In the genomic region with DNA sequence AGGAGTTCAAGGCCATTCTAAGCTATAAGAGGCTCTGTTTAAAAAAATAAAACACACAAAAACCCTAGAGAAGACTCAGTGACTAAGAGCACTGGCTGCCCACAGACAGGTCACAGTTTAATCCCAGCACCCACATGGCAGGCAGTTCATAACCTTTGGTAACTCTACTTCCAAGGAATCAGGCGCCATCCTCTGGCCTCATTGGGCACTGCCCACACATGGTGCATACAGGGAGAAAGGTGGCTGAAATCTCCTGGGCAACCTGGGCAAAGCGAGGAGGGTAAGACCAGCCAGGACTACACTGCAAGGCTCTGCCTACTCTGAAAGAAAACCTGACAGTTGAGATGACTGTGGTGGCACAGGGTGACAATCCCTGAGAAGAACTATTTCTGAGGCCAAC, we compare ENCODE assay signal across 23 mouse cellular contexts. TPM values are rescaled to one million over a fixed set of nuclear protein-coding genes. Genes with fewer than 3 reads are reported as not detected.
A peak's percentile ranks its signal among the peaks of the same experiment; 100 is the strongest.
DNase-seq lines count a peak whose midpoint lies in the region; ATAC-seq and TF ChIP-seq lines count a peak whose summit lies in the region.
"Had no signal": no experiment of that assay in that cellular context is flagged by ENCODE, and none has a peak within 500 bp of the region (broad histone marks: within the 10 kb centered on the region; RNA-seq: fewer than 3 reads in every experiment).

No protein-coding gene starts in this region.

- H3K4me3 ChIP-seq in intestine, embryonic 14.5 days (ENCODE audit: low read depth, low read length) = no peak overlapping the region
- H3K4me3 ChIP-seq in intestine, embryonic 15.5 days (replicated peaks) = no peak overlapping the region
- no peak overlapping the region for H3K4me3 ChIP-seq in liver, postnatal 0 days (ENCODE audit: low read depth, low read length)
- H3K4me3 ChIP-seq in liver, embryonic 12.5 days = no peak overlapping the region
- no peak overlapping the region for H3K4me3 ChIP-seq in midbrain, embryonic 13.5 days (replicated peaks)
- H3K4me3 ChIP-seq in limb, embryonic 10.5 days = no peak overlapping the region
- H3K4me3 ChIP-seq: forebrain, embryonic 13.5 days; hindbrain, embryonic 13.5 days; limb, embryonic 12.5 days; megakaryocyte, embryonic 14.5 days; stomach, embryonic 15.5 days had no signal

- H3K27ac ChIP-seq in intestine, embryonic 14.5 days (ENCODE audit: low read depth) = no peak overlapping the region
- no peak overlapping the region for H3K27ac ChIP-seq in intestine, embryonic 15.5 days
- H3K27ac ChIP-seq in liver, postnatal 0 days (ENCODE audit: low read depth) = no peak overlapping the region
- H3K27ac ChIP-seq in liver, embryonic 12.5 days = no peak overlapping the region
- H3K27ac ChIP-seq in midbrain, embryonic 13.5 days = no peak overlapping the region
- no peak overlapping the region for H3K27ac ChIP-seq in limb, embryonic 10.5 days
- H3K27ac ChIP-seq: forebrain, embryonic 13.5 days; hindbrain, embryonic 13.5 days; limb, embryonic 12.5 days; stomach, embryonic 15.5 days had no signal

- TF ChIP-seq POLR2A in brain, embryonic 14.5 days (IDR thresholded peaks at IDR 0.05; ENCODE audit: borderline replicate concordance, extremely low read depth, insufficient read depth, insufficient read length, poor library complexity, severe bottlenecking) = no peak

- DNase-seq in intestine, embryonic 14.5 days (ENCODE audit: low spot score) = no peak
- no peak for DNase-seq in liver, postnatal 0 days
- DNase-seq in A20 (ENCODE audit: low read depth, low spot score) = peak; percentile 12
- DNase-seq in brain, embryonic 14.5 days (ENCODE audit: low read depth) = no peak
- no peak for DNase-seq in limb, embryonic 10.5 days (ENCODE audit: low spot score)
- DNase-seq: adrenal gland, adult 2 months; cerebellum, adult 11 months; cerebellum, postnatal 14 days; gastrocnemius, postnatal 36 days; heart, postnatal 14 days; right cerebral cortex, adult 18-20 months had no signal

- no peaks in the 10 kb centered on the region for H3K27me3 ChIP-seq in intestine, embryonic 14.5 days (replicated peaks; ENCODE audit: control insufficient read depth, insufficient read depth, low read length)
- H3K27me3 ChIP-seq in intestine, embryonic 15.5 days (replicated peaks) = no peaks in the 10 kb centered on the region
- no peaks in the 10 kb centered on the region for H3K27me3 ChIP-seq in liver, postnatal 0 days (ENCODE audit: insufficient read depth, low read length)
- no peaks in the 10 kb centered on the region for H3K27me3 ChIP-seq in liver, embryonic 12.5 days (replicated peaks)
- no peaks in the 10 kb centered on the region for H3K27me3 ChIP-seq in midbrain, embryonic 13.5 days
- no peaks in the 10 kb centered on the region for H3K27me3 ChIP-seq in limb, embryonic 10.5 days (ENCODE audit: low read depth, poor library complexity, severe bottlenecking)
- H3K27me3 ChIP-seq: forebrain, embryonic 13.5 days; hindbrain, embryonic 13.5 days; limb, embryonic 12.5 days; stomach, embryonic 15.5 days had no signal

- H3K9me3 ChIP-seq in intestine, embryonic 14.5 days (ENCODE audit: control insufficient read depth, low read length) = no peaks in the 10 kb centered on the region
- no peaks in the 10 kb centered on the region for H3K9me3 ChIP-seq in intestine, embryonic 15.5 days
- no peaks in the 10 kb centered on the region for H3K9me3 ChIP-seq in liver, postnatal 0 days (ENCODE audit: low read length)
- no peaks in the 10 kb centered on the region for H3K9me3 ChIP-seq in liver, embryonic 12.5 days (replicated peaks)
- H3K9me3 ChIP-seq in midbrain, embryonic 13.5 days = no peaks in the 10 kb centered on the region
- H3K9me3 ChIP-seq in limb, embryonic 10.5 days (replicated peaks) = no peaks in the 10 kb centered on the region
- H3K9me3 ChIP-seq: forebrain, embryonic 13.5 days; hindbrain, embryonic 13.5 days; limb, embryonic 12.5 days; megakaryocyte, embryonic 14.5 days; stomach, embryonic 15.5 days had no signal

- TF ChIP-seq EP300 in liver, postnatal 0 days (IDR thresholded peaks at IDR 0.05; ENCODE audit: low read depth) = no peak

- WGBS in intestine, embryonic 14.5 days = 99% methylated on average over 2 of the region's 2 CpGs
- 91% methylated on average over 2 of the region's 2 CpGs for WGBS in intestine, embryonic 15.5 days
- 88% methylated on average over 2 of the region's 2 CpGs for whole genome bisulfite sequencing in liver, postnatal 0 days (ENCODE audit: insufficient replicate concordance)
- WGBS in liver, embryonic 12.5 days (ENCODE audit: insufficient replicate concordance) = 80% methylated on average over 2 of the region's 2 CpGs
- 91% methylated on average over 2 of the region's 2 CpGs for WGBS in midbrain, embryonic 13.5 days
- WGBS in limb, embryonic 10.5 days = 88% methylated on average over 2 of the region's 2 CpGs

- H3K36me3 ChIP-seq in intestine, embryonic 14.5 days (ENCODE audit: control insufficient read depth, insufficient read depth, low read length) = peaks cover 90% of the 10 kb centered on the region
- peaks cover 44% of the 10 kb centered on the region for H3K36me3 ChIP-seq in intestine, embryonic 15.5 days
- peaks cover 2% of the 10 kb centered on the region; the same call in 1 of the 2 replicates for H3K36me3 ChIP-seq in liver, postnatal 0 days (replicated peaks; ENCODE audit: insufficient read depth, low read length)
- H3K36me3 ChIP-seq in liver, embryonic 12.5 days = peaks cover 94% of the 10 kb centered on the region
- peaks cover 71% of the 10 kb centered on the region for H3K36me3 ChIP-seq in midbrain, embryonic 13.5 days
- peaks cover 98% of the 10 kb centered on the region for H3K36me3 ChIP-seq in limb, embryonic 10.5 days

- H3K9ac ChIP-seq in intestine, embryonic 14.5 days (ENCODE audit: low read length) = no peak overlapping the region
- H3K9ac ChIP-seq in intestine, embryonic 15.5 days = no peak overlapping the region
- H3K9ac ChIP-seq in liver, postnatal 0 days (replicated peaks) = no peak overlapping the region
- no peak overlapping the region for H3K9ac ChIP-seq in liver, embryonic 12.5 days
- H3K9ac ChIP-seq in midbrain, embryonic 13.5 days (replicated peaks) = no peak overlapping the region
- H3K9ac ChIP-seq: forebrain, embryonic 13.5 days; hindbrain, embryonic 13.5 days; limb, embryonic 12.5 days; stomach, embryonic 15.5 days had no signal

- peak; percentile 42; the same call in 1 of the 2 replicates for ATAC-seq in intestine, embryonic 14.5 days (replicated peaks; ENCODE audit: low FRiP score, low TSS enrichment, low read depth)
- ATAC-seq in intestine, embryonic 15.5 days = no peak
- no peak for ATAC-seq in liver, postnatal 0 days
- no peak for ATAC-seq in liver, embryonic 12.5 days
- ATAC-seq in midbrain, embryonic 13.5 days = no peak
- ATAC-seq: forebrain, embryonic 13.5 days had no signal

- H3K4me1 ChIP-seq in intestine, embryonic 14.5 days (replicated peaks; ENCODE audit: control insufficient read depth, insufficient read depth, low read length) = no peaks in the 10 kb centered on the region
- no peaks in the 10 kb centered on the region for H3K4me1 ChIP-seq in intestine, embryonic 15.5 days (replicated peaks)
- H3K4me1 ChIP-seq in liver, postnatal 0 days (ENCODE audit: insufficient read depth) = no peaks in the 10 kb centered on the region
- peaks cover 4% of the 10 kb centered on the region for H3K4me1 ChIP-seq in liver, embryonic 12.5 days
- H3K4me1 ChIP-seq in midbrain, embryonic 13.5 days (replicated peaks) = no peaks in the 10 kb centered on the region
- H3K4me1 ChIP-seq in limb, embryonic 10.5 days = peaks cover 6% of the 10 kb centered on the region
- H3K4me1 ChIP-seq: forebrain, embryonic 13.5 days; hindbrain, embryonic 13.5 days had no signal

- H3K4me2 ChIP-seq in intestine, embryonic 14.5 days (ENCODE audit: low read length) = no peak overlapping the region
- H3K4me2 ChIP-seq in intestine, embryonic 15.5 days (replicated peaks) = no peak overlapping the region
- H3K4me2 ChIP-seq in liver, postnatal 0 days (ENCODE audit: low read depth, low read length) = no peak overlapping the region
- no peak overlapping the region for H3K4me2 ChIP-seq in liver, embryonic 12.5 days
- no peak overlapping the region for H3K4me2 ChIP-seq in midbrain, embryonic 13.5 days (replicated peaks)
- H3K4me2 ChIP-seq: forebrain, embryonic 13.5 days; hindbrain, embryonic 13.5 days; limb, embryonic 12.5 days; stomach, embryonic 15.5 days had no signal

- TF ChIP-seq CTCF in liver, postnatal 0 days (IDR thresholded peaks at IDR 0.05; ENCODE audit: low read depth) = peak; percentile 40
- TF ChIP-seq CTCF in brain, embryonic 14.5 days (IDR thresholded peaks at IDR 0.05; ENCODE audit: borderline replicate concordance, extremely low read depth, insufficient read depth, insufficient read length) = peak; percentile 20; the same call in 1 of the 2 replicates

RNA-seq across cellular contexts. Expression of a gene that starts 29.4 kb away (rescaled TPM):
- 35.7 and 38.6 TPM in 2 replicates for polyA plus RNA-seq in intestine, embryonic 14.5 days (2014; fragmentation: Nextera tagmentation; extraction: Ambion mirVana)
- polyA plus RNA-seq in intestine, embryonic 15.5 days (2015; fragmentation: Nextera tagmentation; extraction: Ambion mirVana) = 42.8 TPM in 2 replicates
- 1.6 and 2.8 TPM in 2 replicates for polyA plus RNA-seq in liver, postnatal 0 days (2015; fragmentation: Nextera tagmentation; extraction: Ambion mirVana)
- polyA plus RNA-seq in liver, embryonic 12.5 days (2016; fragmentation: Nextera tagmentation; extraction: Ambion mirVana) = 33.8 and 38.3 TPM in 2 replicates
- polyA plus RNA-seq in brain, embryonic 14.5 days (2012; rRNA removed) = 11.9 and 13.4 TPM in 2 replicates
- polyA plus RNA-seq in midbrain, embryonic 13.5 days (2015; fragmentation: Nextera tagmentation; extraction: Ambion mirVana) = 40.2 and 40.6 TPM in 2 replicates
- polyA plus RNA-seq in limb, embryonic 10.5 days (2016; fragmentation: Nextera tagmentation; extraction: Ambion mirVana) = 165 and 181 TPM in 2 replicates

RNA-seq across cellular contexts. Expression of a gene that starts 48.1 kb away (rescaled TPM):
- polyA plus RNA-seq in intestine, embryonic 14.5 days (2014; fragmentation: Nextera tagmentation; extraction: Ambion mirVana) = 2.2 TPM in 1 of 2 replicates, not detected in the other
- polyA plus RNA-seq in intestine, embryonic 15.5 days (2015; fragmentation: Nextera tagmentation; extraction: Ambion mirVana) = 4.9 and 5.8 TPM in 2 replicates
- not detected in 2 replicates for polyA plus RNA-seq in liver, postnatal 0 days (2015; fragmentation: Nextera tagmentation; extraction: Ambion mirVana)
- not detected in 2 replicates for polyA plus RNA-seq in liver, embryonic 12.5 days (2016; fragmentation: Nextera tagmentation; extraction: Ambion mirVana)
- not detected in 2 replicates for polyA plus RNA-seq in brain, embryonic 14.5 days (2012; rRNA removed)
- polyA plus RNA-seq in midbrain, embryonic 13.5 days (2015; fragmentation: Nextera tagmentation; extraction: Ambion mirVana) = not detected in 2 replicates
- polyA plus RNA-seq in limb, embryonic 10.5 days (2016; fragmentation: Nextera tagmentation; extraction: Ambion mirVana) = not detected in 2 replicates
- polyA plus RNA-seq: adrenal gland, adult 2 months; forebrain, embryonic 13.5 days; hindbrain, embryonic 13.5 days; limb, embryonic 12.5 days; lung, embryonic 16.5 days; midbrain, postnatal 0 days; neural tube, embryonic 11.5 days; urinary bladder, adult 2 months had no signal

RNA-seq across cellular contexts. Expression of a gene that starts 58.4 kb away (rescaled TPM):
- polyA plus RNA-seq in intestine, embryonic 14.5 days (2014; fragmentation: Nextera tagmentation; extraction: Ambion mirVana) = 37.1 and 39.3 TPM in 2 replicates
- 96.3 and 105 TPM in 2 replicates for polyA plus RNA-seq in intestine, embryonic 15.5 days (2015; fragmentation: Nextera tagmentation; extraction: Ambion mirVana)
- polyA plus RNA-seq in liver, postnatal 0 days (2015; fragmentation: Nextera tagmentation; extraction: Ambion mirVana) = 46.9 and 47.5 TPM in 2 replicates
- polyA plus RNA-seq in liver, embryonic 12.5 days (2016; fragmentation: Nextera tagmentation; extraction: Ambion mirVana) = 100 and 108 TPM in 2 replicates
- 52.7 and 60.8 TPM in 2 replicates for polyA plus RNA-seq in brain, embryonic 14.5 days (2012; rRNA removed)
- 133 and 142 TPM in 2 replicates for polyA plus RNA-seq in midbrain, embryonic 13.5 days (2015; fragmentation: Nextera tagmentation; extraction: Ambion mirVana)
- 108 TPM in 2 replicates for polyA plus RNA-seq in limb, embryonic 10.5 days (2016; fragmentation: Nextera tagmentation; extraction: Ambion mirVana)
